Comparison of ENCODE assay signal across 8 mouse cellular contexts in the genomic region with DNA sequence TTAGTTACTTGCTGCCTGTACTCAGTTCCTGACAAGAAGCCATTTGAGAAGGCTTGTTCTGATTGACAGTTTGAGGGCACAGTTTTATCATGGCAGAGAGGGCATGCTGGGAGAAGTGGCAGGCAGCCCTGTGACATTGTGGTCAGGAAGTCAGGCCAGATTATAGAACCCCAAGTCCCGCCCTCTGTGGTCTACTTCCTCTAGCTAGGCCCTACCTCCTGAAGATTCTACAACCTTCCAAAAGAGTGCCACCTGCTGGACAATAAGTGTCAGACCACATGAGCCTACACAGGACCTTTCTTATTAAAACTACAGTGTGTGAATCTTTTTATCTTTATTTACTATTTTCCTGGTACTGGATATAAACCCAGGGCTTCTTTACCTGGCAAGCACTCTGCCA. TPM values are rescaled to one million over a fixed set of nuclear protein-coding genes. Genes with fewer than 3 reads are reported as not detected.
A peak's percentile ranks its signal among the peaks of the same experiment; 100 is the strongest.
DNase-seq lines count a peak whose midpoint lies in the region; ATAC-seq lines count a peak whose summit lies in the region.

No protein-coding gene starts in this region.

- H3K4me2 ChIP-seq in heart, embryonic 11.5 days, result no peak overlapping the region
- no peak overlapping the region for H3K4me2 ChIP-seq in lung, embryonic 15.5 days

- H3K9ac ChIP-seq in heart, embryonic 11.5 days (ENCODE audit: low read depth, low read length), result no peak overlapping the region
- no peak overlapping the region for H3K9ac ChIP-seq in lung, embryonic 15.5 days

- no peak overlapping the region for H3K27ac ChIP-seq in heart, embryonic 11.5 days (ENCODE audit: low read depth, low read length)
- H3K27ac ChIP-seq in lung, embryonic 15.5 days, result no peak overlapping the region

- H3K27me3 ChIP-seq in heart, embryonic 11.5 days (ENCODE audit: control insufficient read depth, insufficient read depth, low read length), result no peaks in the 10 kb centered on the region
- H3K27me3 ChIP-seq in lung, embryonic 15.5 days, result no peaks in the 10 kb centered on the region

- no peak; the same call in 1 of the 2 replicates for ATAC-seq in heart, embryonic 11.5 days (replicated peaks; ENCODE audit: insufficient number of reproducible peaks, low FRiP score, low TSS enrichment)
- peak; percentile 31; the same call in 1 of the 2 replicates for ATAC-seq in lung, embryonic 15.5 days (ENCODE audit: borderline replicate concordance, extremely low read depth, low FRiP score, low TSS enrichment)

- H3K4me3 ChIP-seq in heart, embryonic 11.5 days (ENCODE audit: low read depth, low read length), result no peak overlapping the region
- no peak overlapping the region for H3K4me3 ChIP-seq in lung, embryonic 15.5 days

- WGBS in heart, embryonic 11.5 days (ENCODE audit: insufficient replicate concordance), result 65% methylated on average over 1 of the region's 1 CpGs
- WGBS in lung, embryonic 15.5 days, result 78% methylated on average over 1 of the region's 1 CpGs

- H3K36me3 ChIP-seq in heart, embryonic 11.5 days (ENCODE audit: control insufficient read depth, insufficient read depth, low read length), result no peaks in the 10 kb centered on the region
- peaks cover 32% of the 10 kb centered on the region for H3K36me3 ChIP-seq in lung, embryonic 15.5 days

- no peaks in the 10 kb centered on the region for H3K9me3 ChIP-seq in heart, embryonic 11.5 days (replicated peaks; ENCODE audit: control insufficient read depth, low read length)
- no peaks in the 10 kb centered on the region for H3K9me3 ChIP-seq in lung, embryonic 15.5 days

- no peaks in the 10 kb centered on the region for H3K4me1 ChIP-seq in heart, embryonic 11.5 days (ENCODE audit: control insufficient read depth, insufficient read depth, low read length)
- H3K4me1 ChIP-seq in lung, embryonic 15.5 days, result no peaks in the 10 kb centered on the region

- DNase-seq in heart, adult 8-10 months (ENCODE audit: low spot score), result peak; percentile 21
- peak; percentile 23 for DNase-seq in MN1 (ENCODE audit: low spot score)
- peak; percentile 47 to 68 for DNase-seq in cerebellum, postnatal 14 days
- DNase-seq in kidney, adult 18-20 months, result peak; percentile 42
- peak; percentile 35 for DNase-seq in testis, postnatal 10 days (ENCODE audit: low spot score)
- no peak for DNase-seq in T-cell, adult 2 months (ENCODE audit: low spot score)

RNA-seq across cellular contexts. Expression of gene Lrig3, which starts 28.9 kb away (rescaled TPM):
- total RNA-seq in heart, adult 8-10 months (2022), result 1 to 10 TPM in 3 of 4 experiments, under 1 TPM in 1; 0.98 to 2.2 (median 1.6) TPM
- polyA plus RNA-seq in heart, embryonic 11.5 days (2014; fragmentation: Nextera tagmentation; extraction: Ambion mirVana), result 2.4 and 2.6 TPM in 2 replicates
- polyA plus RNA-seq in lung, embryonic 15.5 days (2015; fragmentation: Nextera tagmentation; extraction: Ambion mirVana), result 9.2 and 10.4 TPM in 2 replicates
